Mouse (Mus musculus) midbrain, embryonic 14.5 days (tissue): Measurements from ENCODE around the gene Fa2h. TPM values are rescaled to one million over a fixed set of nuclear protein-coding genes. Genes with fewer than 3 reads are reported as not detected.
"Not testable (repeated sequence)": the region's sequence is repeated elsewhere in the genome, so short reads cannot be mapped to it uniquely, and the experiment has no call there.

Source experiments
- ATAC-seq: fragments of 200-750 bp; cut with Nextera tagmentation; 2 replicates; pipeline ENCODE4 v1.8.0; 2017; ENCODE audit warnings: moderate number of reproducible peaks, moderate library complexity; ENCODE audit not compliant: low FRiP score, low TSS enrichment
- DNase-seq: peaks from one replicate; pipeline ENCODE4 v3.0.0-alpha.2; 2015
- H3K27ac ChIP-seq: fragments of 300-500 bp; sonication (generic); replicated peaks from 2 replicates; pipeline ENCODE4 v1.5.1; 2014; ENCODE audit warnings: mild to moderate bottlenecking, low read depth, low read length, moderate library complexity
- H3K27me3 ChIP-seq: fragments of 300-500 bp; sonication (generic); 2 replicates; pipeline ENCODE4 v1.6.1; 2014; ENCODE audit warnings: low read length, control low read depth, mixed read lengths; ENCODE audit not compliant: control insufficient read depth, insufficient read depth
- H3K36me3 ChIP-seq: fragments of 300-500 bp; sonication (generic); 2 replicates; pipeline ENCODE4 v1.6.1; 2014; ENCODE audit warnings: low read length, control low read depth; ENCODE audit not compliant: control insufficient read depth, insufficient read depth
- H3K4me1 ChIP-seq: fragments of 300-500 bp; sonication (generic); 2 replicates; pipeline ENCODE4 v1.6.1; 2014; ENCODE audit warnings: mild to moderate bottlenecking, antibody characterized with exemption, low read length, control low read depth; ENCODE audit not compliant: control insufficient read depth, insufficient read depth
- H3K4me2 ChIP-seq: fragments of 300-500 bp; sonication (generic); 2 replicates; pipeline ENCODE4 v1.6.1; 2014; ENCODE audit warnings: mild to moderate bottlenecking, low read length, moderate library complexity
- H3K4me3 ChIP-seq: fragments of 300-500 bp; sonication (generic); replicated peaks from 2 replicates; pipeline ENCODE4 v1.5.1; 2014; ENCODE audit warnings: low read depth, low read length
- H3K9ac ChIP-seq: fragments of 300-500 bp; sonication (generic); replicated peaks from 2 replicates; pipeline ENCODE4 v1.6.1; 2014; ENCODE audit warnings: mild to moderate bottlenecking, low read length, moderate library complexity
- H3K9me3 ChIP-seq: fragments of 300-500 bp; sonication (generic); 2 replicates; pipeline ENCODE4 v1.6.1; 2016; ENCODE audit warnings: low read length, control low read depth, mixed read lengths; ENCODE audit not compliant: control insufficient read depth
- WGBS: fragments of 180-500 bp; shearing (Covaris S2); extraction: QIAGEN DNeasy Blood & Tissue Kit; methylation state at CpG from one replicate; pipeline ENCODE4 v1.1.7; 2014; 5-methylcytosine and 5-hydroxymethylcytosine counted together
- polyA plus RNA-seq: library from polyadenylated mRNA; unstranded; fragments of >200 nt; fragmentation: Nextera tagmentation; extraction: Ambion mirVana; gene quantifications from 2 replicates; pipeline ENCODE4 v1.2.1, GENCODE M21; 2014

Fa2h gene
- polyA plus RNA-seq, 1 experiment from 2014 or later, result 0.24 TPM

DNA sequence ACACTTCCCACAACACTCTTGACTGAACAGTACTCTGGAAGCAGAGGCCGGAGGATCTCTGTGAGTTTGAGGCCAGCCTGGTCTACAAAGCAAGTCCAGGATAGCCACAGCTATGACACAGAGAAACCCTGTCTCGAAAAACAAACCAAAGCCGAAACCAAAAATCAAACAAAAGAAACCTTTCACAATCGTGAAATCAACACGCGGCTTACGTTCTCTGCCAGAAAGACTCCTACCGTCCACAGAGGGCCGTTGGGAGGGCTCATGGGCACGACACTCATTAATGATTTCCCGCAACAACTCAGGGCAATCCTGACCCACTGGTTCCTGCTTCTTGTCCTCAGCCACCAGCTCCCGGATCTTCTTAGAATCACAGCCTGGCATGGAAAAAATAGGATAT is 78.9 kb downstream of the Fa2h start:
- no peaks in the 10 kb centered on the region for H3K27me3 ChIP-seq
- no peaks in the 10 kb centered on the region for H3K36me3 ChIP-seq
- no peak overlapping the region for H3K9ac ChIP-seq
- H3K27ac ChIP-seq, result no peak overlapping the region
- WGBS, result 89% methylated on average over 12 of the region's 12 CpGs
- no peaks in the 10 kb centered on the region for H3K9me3 ChIP-seq
- no peak for DNase-seq
- no peak overlapping the region for H3K4me3 ChIP-seq
- H3K4me2 ChIP-seq, result no peak overlapping the region
- no peaks in the 10 kb centered on the region for H3K4me1 ChIP-seq
- no peak for ATAC-seq

DNA sequence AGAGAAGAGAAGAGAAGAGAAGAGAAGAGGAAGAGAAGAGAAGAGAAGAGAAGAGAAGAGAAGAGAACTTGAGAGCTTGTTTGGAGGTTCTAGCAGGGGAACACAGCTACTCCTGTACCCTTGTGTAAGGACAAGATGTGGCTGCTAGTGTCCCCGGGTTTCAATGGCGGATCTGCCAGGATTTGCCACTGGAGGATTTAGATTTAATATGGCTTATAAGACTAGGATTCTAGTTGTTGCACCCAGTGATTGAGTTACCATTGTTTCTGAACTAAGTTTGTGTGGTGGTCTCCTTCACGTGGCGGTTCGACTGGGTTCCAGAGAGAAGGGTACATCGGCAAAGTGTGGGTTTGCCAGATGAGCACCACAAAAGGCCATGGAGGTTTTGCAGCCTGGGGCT is 79.7 kb downstream of the Fa2h start:
- not testable (repeated sequence) for H3K9ac ChIP-seq, H3K9me3 ChIP-seq, H3K27me3 ChIP-seq, ATAC-seq, DNase-seq, H3K27ac ChIP-seq, H3K36me3 ChIP-seq, H3K4me1 ChIP-seq, H3K4me2 ChIP-seq, H3K4me3 ChIP-seq
- WGBS, result 94% methylated on average over 6 of the region's 6 CpGs

DNA sequence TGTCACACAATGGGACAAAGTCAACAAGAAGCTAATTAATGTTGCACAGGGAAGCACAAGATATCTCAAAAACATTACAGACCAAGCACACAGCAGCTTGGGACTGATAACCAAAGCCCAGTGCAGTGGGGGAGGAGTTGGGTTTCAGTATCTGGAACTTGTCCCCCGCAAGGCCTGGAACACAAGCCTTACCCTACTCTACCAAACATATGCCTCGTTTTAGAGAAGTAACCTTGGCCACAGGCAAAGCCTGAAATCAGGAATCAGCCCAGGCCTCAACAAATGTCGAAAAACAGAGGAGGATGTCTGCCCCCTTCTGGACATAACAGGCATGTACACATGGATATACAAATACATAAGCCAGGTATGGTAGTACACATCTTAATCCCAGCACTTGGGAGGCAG is 80.9 kb downstream of the Fa2h start:
- Histone ChIP-seq H3K9me3 (no peaks in the 10 kb centered on the region), H3K36me3 (no peaks in the 10 kb centered on the region), H3K4me1 (no peaks in the 10 kb centered on the region), H3K4me2 (no peak overlapping the region), H3K4me3 (no peak overlapping the region), H3K9ac (no peak overlapping the region), H3K27me3 (no peaks in the 10 kb centered on the region), H3K27ac (no peak overlapping the region)
- 71% methylated on average over 3 of the region's 3 CpGs for WGBS
- no peak for DNase-seq
- ATAC-seq, result no peak

DNA sequence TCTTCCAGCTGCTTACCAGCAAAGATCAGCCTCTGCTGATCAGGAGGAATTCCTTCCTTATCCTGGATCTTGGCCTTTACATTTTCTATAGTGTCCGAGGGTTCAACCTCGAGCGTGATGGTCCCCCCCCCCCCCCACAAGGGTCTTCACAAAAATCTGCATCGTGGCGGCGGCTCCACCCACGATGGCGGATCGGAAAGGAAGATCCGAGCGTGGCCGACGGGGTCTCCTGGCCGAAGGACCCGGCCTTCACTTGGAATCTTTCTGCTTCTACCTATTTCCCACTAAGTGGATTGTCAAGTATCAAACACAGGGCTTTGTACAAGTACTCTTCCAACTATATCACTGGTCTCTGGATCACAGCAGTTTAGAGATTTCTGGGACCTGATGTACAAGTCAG is 83.6 kb downstream of the Fa2h start:
- not testable (repeated sequence) for H3K9ac ChIP-seq, H3K4me1 ChIP-seq, H3K36me3 ChIP-seq, H3K27ac ChIP-seq, H3K27me3 ChIP-seq, ATAC-seq, H3K9me3 ChIP-seq, H3K4me3 ChIP-seq, DNase-seq, H3K4me2 ChIP-seq
- 92% methylated on average over 15 of the region's 15 CpGs for WGBS

DNA sequence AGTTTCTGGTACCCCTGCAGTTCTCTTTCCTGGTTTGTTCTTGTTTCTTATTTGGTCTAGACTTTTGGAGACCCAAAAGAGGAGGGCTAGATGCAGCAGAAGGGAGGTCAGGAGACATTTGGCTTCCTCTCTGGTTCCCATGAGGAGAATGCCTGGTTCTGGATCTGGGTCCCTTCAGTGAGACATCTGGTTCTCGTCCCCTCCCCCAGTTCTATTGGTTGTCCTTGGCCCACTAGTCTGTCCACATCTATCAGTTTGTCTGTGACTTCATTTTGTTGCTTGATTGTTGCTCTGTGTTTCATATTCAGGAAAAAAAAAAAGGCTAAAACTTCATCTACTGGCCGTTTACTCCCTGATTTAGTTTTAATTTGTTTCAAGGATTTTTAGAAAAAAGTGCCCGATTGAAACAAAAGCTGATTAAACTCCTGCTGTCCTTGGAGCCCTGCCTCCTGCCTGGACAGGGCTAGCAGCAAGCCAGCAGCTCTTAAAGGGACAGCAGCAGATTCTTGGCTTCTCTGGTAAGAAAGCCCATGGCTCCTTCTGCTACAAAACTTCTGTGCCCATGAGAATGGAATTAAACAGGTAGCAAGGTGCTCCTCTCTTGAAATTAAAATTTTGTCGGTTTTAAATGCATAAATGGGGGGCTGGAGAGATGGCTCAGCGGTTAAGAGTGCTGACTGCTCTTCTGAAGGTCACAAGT is 88.4 kb downstream of the Fa2h start:
- 26% methylated on average over 5 of the region's 5 CpGs for WGBS

DNA sequence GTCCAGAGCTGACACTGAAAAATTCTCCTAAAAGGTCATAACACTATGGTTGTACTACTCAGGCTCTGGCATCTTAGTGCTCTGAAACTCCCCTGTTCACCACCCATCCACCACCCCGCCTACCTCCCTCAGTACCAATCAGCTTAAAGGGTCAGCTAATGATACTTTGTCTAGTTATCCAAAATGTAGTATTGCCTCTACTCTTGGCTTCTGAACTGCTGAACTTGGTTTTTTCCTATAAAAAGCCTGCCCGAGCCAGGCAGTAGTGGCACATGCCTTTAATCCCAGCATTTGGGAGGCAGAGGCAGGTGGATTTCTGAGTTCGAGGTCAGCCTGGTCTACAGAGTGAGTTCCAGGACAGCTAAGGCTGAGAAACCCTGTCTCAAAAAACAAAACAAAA is 89.3 kb downstream of the Fa2h start:
- Histone ChIP-seq H3K27me3 (no peaks in the 10 kb centered on the region), H3K9me3 (no peaks in the 10 kb centered on the region), H3K4me1 (no peaks in the 10 kb centered on the region), H3K9ac (no peak overlapping the region), H3K4me3 (no peak overlapping the region), H3K4me2 (no peak overlapping the region), H3K27ac (no peak overlapping the region), H3K36me3 (no peaks in the 10 kb centered on the region)
- no peak for ATAC-seq
- no peak for DNase-seq
- WGBS, result 93% methylated on average over 3 of the region's 3 CpGs

More for the DNA sequence above, 88.4 kb downstream of the Fa2h start:
- Histone ChIP-seq H3K9me3 (no peaks in the 10 kb centered on the region), H3K27me3 (no peaks in the 10 kb centered on the region), H3K4me3 (no peak overlapping the region), H3K36me3 (no peaks in the 10 kb centered on the region), H3K4me2 (no peak overlapping the region), H3K27ac (no peak overlapping the region), H3K9ac (no peak overlapping the region), H3K4me1 (no peaks in the 10 kb centered on the region)
- DNase-seq (no peak), ATAC-seq (no peak)

DNA sequence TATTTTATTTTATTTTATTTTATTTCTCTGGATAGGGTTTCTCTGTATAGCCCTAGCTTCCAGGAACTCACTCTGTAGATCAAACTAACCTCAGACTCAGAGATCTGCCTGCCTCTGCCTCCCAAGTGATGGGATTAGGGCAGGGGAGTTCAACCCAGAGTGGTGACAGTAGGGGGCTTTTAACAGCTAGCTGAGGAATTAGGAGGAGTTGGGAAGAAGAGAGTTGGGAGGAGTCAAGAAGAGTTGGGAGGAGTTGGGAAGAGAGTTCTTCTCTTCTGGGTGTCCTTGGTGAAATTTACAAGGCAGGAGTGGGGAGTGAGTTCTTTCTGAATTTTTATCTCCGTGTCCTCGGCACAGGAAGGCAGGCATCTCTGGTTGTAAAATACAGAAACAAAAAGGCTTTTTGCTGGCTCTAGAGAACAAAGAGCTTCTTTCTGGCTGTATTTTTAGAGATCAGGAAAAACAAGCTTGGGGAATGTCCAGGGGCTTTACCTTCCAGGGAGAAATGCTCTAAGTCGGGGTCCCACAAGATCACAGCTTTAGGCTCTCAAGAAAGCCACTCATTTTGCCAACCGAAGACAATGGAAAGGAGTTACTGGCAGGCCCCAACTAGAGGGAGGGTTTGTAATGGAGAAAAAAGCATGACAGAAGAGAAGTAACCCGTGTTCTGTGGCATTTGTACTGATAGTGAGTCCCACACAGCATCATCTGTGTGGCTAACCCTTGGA is 90.4 kb downstream of the Fa2h start:
- not testable (repeated sequence) for ATAC-seq, H3K9me3 ChIP-seq, H3K4me3 ChIP-seq, H3K9ac ChIP-seq, H3K27me3 ChIP-seq, H3K4me1 ChIP-seq, DNase-seq, H3K36me3 ChIP-seq, H3K27ac ChIP-seq, H3K4me2 ChIP-seq
- 75% methylated on average over 5 of the region's 5 CpGs for WGBS

DNA sequence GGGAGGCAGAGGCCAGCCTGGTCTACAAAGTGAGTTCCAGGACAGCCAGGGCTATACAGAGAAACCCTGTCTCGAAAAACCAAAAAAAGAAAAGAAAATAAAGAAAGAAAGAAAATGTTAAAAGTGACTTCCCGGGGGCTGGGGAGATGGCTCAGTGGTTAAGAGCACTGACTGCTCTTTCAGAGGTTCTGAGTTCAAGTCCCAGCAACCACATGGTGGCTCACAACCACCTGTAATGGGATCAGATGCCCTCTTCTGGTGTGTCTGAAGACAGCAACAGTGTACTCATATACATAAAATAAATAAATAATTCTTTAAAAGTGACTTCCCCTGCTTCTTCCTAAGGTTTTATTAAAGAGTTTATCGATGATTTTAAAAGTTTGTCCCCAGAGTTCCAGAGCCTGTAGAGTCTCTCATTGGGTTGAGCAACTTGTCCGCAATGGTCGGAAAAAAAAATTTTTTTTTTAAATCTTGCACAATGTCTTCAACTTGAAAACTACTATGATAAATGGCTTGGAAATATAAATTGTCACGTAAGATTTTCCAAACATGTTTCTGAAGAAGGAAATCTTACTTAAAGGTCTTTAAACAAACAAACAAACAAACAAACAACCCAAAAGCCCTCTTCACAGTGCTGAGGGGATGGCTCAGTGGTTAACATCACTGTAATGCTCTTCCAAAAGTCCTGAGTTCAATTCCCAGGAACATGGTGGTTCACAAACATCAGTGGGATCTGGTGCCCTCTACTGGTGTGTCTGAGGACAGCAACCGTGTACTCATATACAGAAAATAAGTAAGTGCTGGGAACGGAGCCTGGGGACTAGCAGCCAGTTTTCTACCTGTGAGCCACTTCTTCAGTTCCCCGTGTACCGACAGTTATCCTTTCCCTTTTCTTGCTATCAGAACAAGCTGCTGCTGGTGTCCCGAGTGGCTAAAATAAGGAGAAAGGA is 92.8 kb downstream of the Fa2h start:
- no peaks in the 10 kb centered on the region for H3K9me3 ChIP-seq
- no peak overlapping the region for H3K9ac ChIP-seq
- peak overlapping the region; percentile 93; the same call in 1 of the 2 replicates for H3K4me3 ChIP-seq
- ATAC-seq (no peak), DNase-seq (no peak)
- H3K27ac ChIP-seq, result no peak overlapping the region
- H3K27me3 ChIP-seq, result no peaks in the 10 kb centered on the region
- H3K36me3 ChIP-seq, result peaks cover 10% of the 10 kb centered on the region; the same call in 1 of the 2 replicates
- 67% methylated on average over 11 of the region's 11 CpGs for WGBS
- H3K4me1 ChIP-seq, result peaks cover 10% of the 10 kb centered on the region; the same call in 1 of the 2 replicates
- H3K4me2 ChIP-seq, result peak overlapping the region; percentile 26
